Mouse (Mus musculus) heart, embryonic 11.5 days (tissue): ENCODE results near the gene Cox17. TPM values are rescaled to one million over a fixed set of nuclear protein-coding genes. Genes with fewer than 3 reads are reported as not detected.

Experiments used
- ATAC-seq: fragments of 200-750 bp; cut with Nextera tagmentation; replicated peaks from 2 replicates; pipeline ENCODE4 v1.8.0; 2017; ENCODE audit warnings: moderate library complexity; ENCODE audit not compliant: insufficient number of reproducible peaks, low FRiP score, low TSS enrichment
- H3K27ac ChIP-seq: fragments of 300-500 bp; sonication (generic); 2 replicates; pipeline ENCODE4 v1.5.1; 2014; ENCODE audit warnings: mild to moderate bottlenecking, low read depth, low read length
- H3K27me3 ChIP-seq: fragments of 300-500 bp; sonication (generic); 2 replicates; pipeline ENCODE4 v1.6.1; 2014; ENCODE audit warnings: mild to moderate bottlenecking, low read length, mixed read lengths; ENCODE audit not compliant: control insufficient read depth, insufficient read depth
- H3K36me3 ChIP-seq: fragments of 300-500 bp; sonication (generic); 2 replicates; pipeline ENCODE4 v1.6.1; 2014; ENCODE audit warnings: mild to moderate bottlenecking, low read length, moderate library complexity, mixed read lengths; ENCODE audit not compliant: control insufficient read depth, insufficient read depth
- H3K4me1 ChIP-seq: fragments of 300-500 bp; sonication (generic); 2 replicates; pipeline ENCODE4 v1.6.1; 2014; ENCODE audit warnings: low read length; ENCODE audit not compliant: control insufficient read depth, insufficient read depth
- H3K4me2 ChIP-seq: fragments of 300-500 bp; sonication (generic); 2 replicates; pipeline ENCODE4 v1.6.1; 2014; ENCODE audit warnings: mild to moderate bottlenecking, moderate library complexity
- H3K4me3 ChIP-seq: fragments of 300-500 bp; sonication (generic); 2 replicates; pipeline ENCODE4 v1.5.1; 2014; ENCODE audit warnings: low read depth, low read length
- H3K9ac ChIP-seq: fragments of 300-500 bp; sonication (generic); 2 replicates; pipeline ENCODE4 v1.6.1; 2014; ENCODE audit warnings: mild to moderate bottlenecking, low read depth, low read length, moderate library complexity
- H3K9me3 ChIP-seq: fragments of 300-500 bp; sonication (generic); replicated peaks from 2 replicates; pipeline ENCODE4 v1.6.1; 2016; ENCODE audit warnings: low read length; ENCODE audit not compliant: control insufficient read depth
- WGBS: fragments of 180-500 bp; shearing (Covaris S2); extraction: QIAGEN DNeasy Blood & Tissue Kit; methylation state at CpG from one replicate; pipeline ENCODE4 v1.1.7; 2014; ENCODE audit not compliant: insufficient replicate concordance; 5-methylcytosine and 5-hydroxymethylcytosine counted together
- polyA plus RNA-seq: library from polyadenylated mRNA; unstranded; fragments of >200 nt; fragmentation: Nextera tagmentation; extraction: Ambion mirVana; gene quantifications from 2 replicates; pipeline ENCODE4 v1.2.1, GENCODE M21; 2014

The Cox17 gene
- polyA plus RNA-seq = 289 and 314 TPM in 2 replicates

DNA sequence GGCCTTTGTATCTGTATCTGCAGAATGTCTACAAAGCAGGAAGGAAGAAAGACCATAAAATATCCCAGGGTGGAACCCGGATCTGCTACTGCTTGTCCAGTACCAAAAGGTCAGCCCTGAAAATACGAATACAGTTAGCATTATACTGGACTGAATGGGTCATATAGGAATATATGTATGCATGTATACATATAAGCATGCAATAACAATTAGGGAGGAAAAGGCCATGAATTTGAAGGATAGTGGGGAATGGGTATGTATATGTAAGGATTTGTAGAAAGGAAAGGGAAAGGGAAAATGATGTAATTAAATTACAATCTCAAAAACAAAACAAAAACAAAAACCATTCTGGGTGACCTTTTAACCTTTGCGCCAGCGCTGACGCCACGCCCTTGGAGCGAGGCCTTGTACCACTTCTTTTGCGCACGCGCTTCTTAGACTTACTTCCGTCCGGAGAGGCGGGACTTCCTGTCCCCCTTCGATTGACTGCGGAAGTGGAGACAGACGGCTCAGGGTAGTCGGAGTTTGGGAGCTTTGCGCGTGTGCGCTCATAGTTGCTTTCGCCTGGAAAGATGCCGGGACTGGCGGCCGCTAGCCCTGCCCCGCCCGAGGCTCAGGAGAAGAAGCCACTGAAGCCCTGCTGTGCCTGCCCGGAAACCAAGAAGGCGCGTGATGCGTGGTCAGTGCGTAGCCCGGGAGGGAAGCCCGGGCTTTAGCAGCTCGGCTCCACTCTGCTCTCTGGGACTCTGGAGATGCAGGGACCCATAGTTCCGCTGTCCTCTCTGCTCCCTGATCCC, at the start of gene Cox17, which contains the start of gene Gm21987:
Gene Cox17, plus strand, starts transcription at position 463 of the 797 bp plus-strand sequence.
Gene Gm21987, plus strand, starts transcription at position 512 of the 797 bp plus-strand sequence.
- 2% methylated on average over 35 of the region's 35 CpGs for WGBS
- peaks cover 16% of the 10 kb centered on the region for H3K4me1 ChIP-seq
- H3K27me3 ChIP-seq = no peaks in the 10 kb centered on the region

DNA sequence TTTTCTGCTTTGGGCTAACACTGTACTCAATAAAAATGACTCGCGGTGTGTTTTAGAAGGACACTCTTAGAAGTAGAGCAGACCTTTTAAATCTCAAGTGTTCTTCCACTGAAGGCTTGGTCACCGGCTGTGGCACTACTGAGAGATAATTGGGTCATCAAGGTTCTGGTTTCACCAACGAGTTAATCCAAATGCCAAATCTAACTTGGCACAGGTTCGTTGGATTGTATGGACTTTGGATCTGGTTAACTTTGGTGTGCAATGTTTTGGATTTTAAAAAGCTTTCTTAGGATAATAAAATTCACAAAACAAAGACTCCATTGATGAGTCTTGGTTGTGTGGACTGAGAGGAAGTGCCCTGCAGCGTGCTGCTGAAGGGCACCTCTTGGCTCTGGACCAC, 48.4 kb upstream of the Cox17 start:
- Histone ChIP-seq H3K27ac (no peak overlapping the region), H3K9ac (no peak overlapping the region), H3K4me1 (no peaks in the 10 kb centered on the region), H3K4me3 (no peak overlapping the region), H3K36me3 (no peaks in the 10 kb centered on the region), H3K4me2 (no peak overlapping the region), H3K9me3 (no peaks in the 10 kb centered on the region), H3K27me3 (no peaks in the 10 kb centered on the region)
- WGBS = 78% methylated on average over 6 of the region's 6 CpGs
- ATAC-seq = no peak

More for the DNA sequence above, at the start of gene Cox17, which contains the start of gene Gm21987:
- Histone ChIP-seq H3K36me3 (no peaks in the 10 kb centered on the region; the same call in 1 of the 2 replicates), H3K9me3 (no peaks in the 10 kb centered on the region), H3K27ac (peak within 1 kb of the TSS; percentile 97), H3K9ac (peak within 1 kb of the TSS; percentile 96), H3K4me2 (peak within 1 kb of the TSS; percentile 75), H3K4me3 (peak within 1 kb of the TSS; percentile 89)
- peak; percentile 88 for ATAC-seq

DNA sequence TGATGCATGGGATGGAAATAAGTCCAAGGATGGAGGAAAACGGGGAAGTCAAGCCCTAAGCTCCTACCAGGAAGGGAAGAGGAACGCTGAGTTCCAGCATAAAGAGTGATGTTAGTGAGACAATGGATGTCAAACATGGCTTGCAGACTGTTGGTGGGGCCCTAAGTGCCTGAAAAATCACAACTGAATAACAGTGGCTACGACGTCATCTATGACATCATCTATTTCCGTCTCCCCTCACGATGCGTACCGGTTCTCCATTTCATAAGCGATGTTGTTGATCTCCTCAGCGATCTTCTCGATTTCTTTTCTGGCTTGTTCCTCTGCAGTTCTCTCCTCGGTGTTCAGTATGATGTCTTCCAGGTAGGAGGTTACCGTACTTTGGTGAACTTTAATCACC, 44.4 kb upstream of the Cox17 start:
- no peaks in the 10 kb centered on the region for H3K27me3 ChIP-seq
- H3K4me3 ChIP-seq = no peak overlapping the region
- no peak overlapping the region for H3K9ac ChIP-seq
- no peaks in the 10 kb centered on the region for H3K4me1 ChIP-seq
- no peaks in the 10 kb centered on the region for H3K36me3 ChIP-seq
- H3K9me3 ChIP-seq = no peaks in the 10 kb centered on the region
- H3K27ac ChIP-seq = no peak overlapping the region
- WGBS = 86% methylated on average over 13 of the region's 13 CpGs
- H3K4me2 ChIP-seq = no peak overlapping the region
- ATAC-seq = no peak

DNA sequence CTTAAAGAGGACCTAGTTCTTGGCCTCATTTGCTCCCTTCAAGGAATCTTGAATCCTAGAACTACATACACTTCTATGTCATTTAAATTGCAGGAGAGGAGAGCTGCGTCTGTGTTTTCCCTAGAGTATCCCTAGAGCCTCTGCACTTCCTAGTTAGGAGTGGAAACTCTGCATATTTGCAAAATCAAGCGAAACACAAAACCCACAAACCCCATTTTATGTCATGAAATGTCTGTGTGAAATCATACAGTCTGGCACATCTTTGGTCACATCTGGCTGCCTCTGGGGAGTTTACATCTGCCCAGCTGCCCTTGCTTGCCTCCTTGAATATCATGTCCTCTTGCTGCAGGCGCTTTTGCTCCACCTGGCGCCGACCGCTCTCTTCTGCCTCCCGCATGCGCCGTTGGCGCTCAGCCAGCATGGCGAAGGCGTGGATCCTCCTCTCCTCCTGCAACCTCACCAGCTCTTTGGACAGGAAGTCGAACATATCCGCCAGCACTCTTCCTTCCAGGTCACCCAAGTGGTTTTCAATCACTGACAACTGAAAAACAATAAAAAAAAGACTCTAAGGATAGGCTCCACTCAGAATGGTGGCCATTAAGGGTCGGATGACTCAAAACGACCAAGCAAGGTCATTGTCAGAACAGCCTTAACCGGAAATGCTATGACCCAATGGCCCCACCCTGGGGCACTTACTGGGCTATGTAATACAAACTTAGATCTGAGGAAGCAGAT, 42.2 kb upstream of the Cox17 start:
- H3K27me3 ChIP-seq = no peaks in the 10 kb centered on the region
- ATAC-seq = no peak
- H3K9me3 ChIP-seq = no peaks in the 10 kb centered on the region
- no peak overlapping the region for H3K4me3 ChIP-seq
- no peaks in the 10 kb centered on the region for H3K36me3 ChIP-seq
- WGBS = 70% methylated on average over 17 of the region's 17 CpGs
- no peak overlapping the region for H3K9ac ChIP-seq
- H3K27ac ChIP-seq = no peak overlapping the region
- no peak overlapping the region; the same call in 1 of the 2 replicates for H3K4me2 ChIP-seq
- no peaks in the 10 kb centered on the region for H3K4me1 ChIP-seq

DNA sequence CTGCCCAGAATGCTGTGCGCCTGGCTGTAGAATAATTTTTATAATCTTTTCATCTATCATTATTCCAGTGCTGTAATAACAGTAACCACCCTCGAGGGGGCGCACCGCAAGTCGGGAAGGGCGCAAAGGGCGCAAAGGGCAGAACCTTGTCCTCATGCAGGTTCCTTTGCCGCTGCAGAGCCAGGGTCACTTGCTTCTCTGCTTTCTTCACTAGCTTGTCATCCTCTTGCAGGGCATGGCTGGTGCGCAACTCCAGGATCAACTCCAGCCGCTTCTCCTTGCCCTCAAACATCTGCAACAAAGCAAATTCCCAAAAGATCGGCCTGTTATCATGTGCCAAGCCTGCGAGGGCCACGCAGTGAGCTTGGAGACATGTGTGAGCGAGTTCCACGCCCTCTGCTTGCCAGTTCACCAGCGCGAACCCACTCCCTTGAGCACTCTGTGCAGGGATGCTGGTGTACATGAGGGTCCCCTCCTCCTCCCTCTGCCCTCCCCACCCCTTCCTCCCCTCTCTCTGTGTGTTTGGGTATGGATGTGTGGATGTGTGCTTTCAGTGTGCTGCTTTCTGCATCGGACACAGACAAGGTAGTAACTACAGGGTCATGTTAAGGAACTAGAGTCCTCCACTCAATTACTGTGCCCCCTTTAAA, 40.1 kb upstream of the Cox17 start:
- Histone ChIP-seq H3K4me1 (no peaks in the 10 kb centered on the region), H3K27me3 (no peaks in the 10 kb centered on the region), H3K27ac (no peak overlapping the region), H3K9ac (no peak overlapping the region), H3K4me2 (no peak overlapping the region), H3K9me3 (no peaks in the 10 kb centered on the region), H3K4me3 (no peak overlapping the region), H3K36me3 (no peaks in the 10 kb centered on the region)
- no peak for ATAC-seq
- WGBS = 45% methylated on average over 18 of the region's 18 CpGs

DNA sequence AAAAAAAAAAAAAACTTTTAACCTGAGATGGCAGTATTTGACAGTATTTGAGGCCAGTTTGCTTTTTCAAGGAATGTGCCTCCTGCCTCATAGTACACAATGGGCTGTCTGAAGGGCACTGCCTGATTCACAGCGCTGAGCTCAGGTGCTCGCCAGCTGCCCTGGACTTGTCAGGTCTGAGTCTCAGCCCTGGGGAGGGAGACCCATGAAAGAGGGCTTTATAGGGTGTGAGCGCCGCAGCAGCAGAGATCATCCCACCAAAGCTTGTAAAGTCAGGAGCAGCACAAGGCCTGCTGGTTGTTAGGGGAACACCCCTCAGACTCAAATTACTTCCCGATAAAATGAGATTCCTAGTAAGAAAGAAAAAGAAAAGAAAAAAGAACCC, 39.6 kb upstream of the Cox17 start:
- WGBS = 62% methylated on average over 5 of the region's 5 CpGs
- H3K4me2 ChIP-seq = no peak overlapping the region
- ATAC-seq = no peak
- H3K9me3 ChIP-seq = no peaks in the 10 kb centered on the region
- no peaks in the 10 kb centered on the region for H3K4me1 ChIP-seq
- no peaks in the 10 kb centered on the region for H3K36me3 ChIP-seq
- H3K9ac ChIP-seq = no peak overlapping the region
- no peak overlapping the region for H3K27ac ChIP-seq
- no peaks in the 10 kb centered on the region for H3K27me3 ChIP-seq
- H3K4me3 ChIP-seq = no peak overlapping the region

DNA sequence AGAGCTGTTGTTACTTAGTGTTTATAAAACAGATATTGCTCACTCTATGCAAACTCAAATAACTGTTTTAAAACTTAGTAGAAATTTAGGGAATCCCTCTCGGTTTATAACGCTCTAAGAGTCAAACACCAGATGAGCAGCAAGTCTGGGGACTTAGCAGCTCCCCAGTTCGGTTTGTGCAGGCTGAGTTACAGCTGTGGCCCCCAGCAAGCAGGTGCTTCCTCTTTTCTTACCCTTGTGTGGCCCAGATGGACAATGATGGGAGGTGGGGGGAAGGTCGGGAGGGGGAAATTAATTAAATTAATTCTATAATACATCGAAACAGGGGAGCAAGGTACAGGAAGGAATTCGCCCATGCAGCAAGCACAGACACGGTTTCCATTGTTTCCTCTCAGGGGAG, 39.1 kb upstream of the Cox17 start:
- ATAC-seq = no peak
- WGBS = 71% methylated on average over 7 of the region's 7 CpGs
- Histone ChIP-seq H3K9me3 (no peaks in the 10 kb centered on the region), H3K9ac (no peak overlapping the region), H3K4me2 (no peak overlapping the region), H3K4me3 (no peak overlapping the region), H3K4me1 (no peaks in the 10 kb centered on the region), H3K36me3 (no peaks in the 10 kb centered on the region), H3K27ac (no peak overlapping the region), H3K27me3 (no peaks in the 10 kb centered on the region)

DNA sequence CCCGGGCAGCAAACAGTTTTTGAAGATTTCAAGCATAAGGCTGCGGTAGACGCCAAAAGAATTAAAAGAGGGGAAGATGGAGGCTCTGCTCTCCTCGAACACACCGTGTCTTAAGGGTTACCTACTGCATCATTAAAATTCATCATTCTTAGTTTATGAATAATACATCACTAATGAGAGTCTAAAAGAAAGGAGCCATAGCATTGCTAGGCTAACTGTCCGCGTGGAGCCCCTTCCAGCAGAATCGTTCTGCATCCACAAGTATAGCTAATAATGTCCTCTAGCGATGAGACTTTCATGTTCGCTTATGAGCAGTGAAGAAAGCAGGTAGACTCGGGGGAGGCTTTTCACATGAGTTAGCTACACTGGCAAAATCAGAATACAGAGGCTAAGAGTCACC, 38.6 kb upstream of the Cox17 start:
- Histone ChIP-seq H3K27ac (no peak overlapping the region), H3K27me3 (no peaks in the 10 kb centered on the region), H3K4me3 (no peak overlapping the region), H3K36me3 (no peaks in the 10 kb centered on the region), H3K4me1 (no peaks in the 10 kb centered on the region), H3K9me3 (no peaks in the 10 kb centered on the region), H3K9ac (no peak overlapping the region), H3K4me2 (no peak overlapping the region)
- WGBS = 85% methylated on average over 11 of the region's 11 CpGs
- no peak for ATAC-seq
